Mouse (Mus musculus): ENCODE measurements around the gene Trit1.
"Not testable (repeated sequence)": the region's sequence is repeated elsewhere in the genome, so short reads cannot be mapped to it uniquely, and the experiment has no call there.

The Trit1 gene

GRCm38 (mm10) chr4:123016451-123016957 lies at the start of gene Trit1:
Trit1 (plus strand) TSS chr4:123016597.
- DNase-seq (ENCODE audit: low read depth, low spot score), result peak; percentile 84

GRCm38 (mm10) chr4:122968106-122968505 lies 48.3 kb upstream of the Trit1 start:
- DNase-seq (ENCODE audit: low read depth, low spot score), result no peak

GRCm38 (mm10) chr4:122971191-122971590 lies 45.2 kb upstream of the Trit1 start:
- DNase-seq (ENCODE audit: low read depth, low spot score), result no peak

GRCm38 (mm10) chr4:122971646-122972045 lies 44.8 kb upstream of the Trit1 start:
- no peak for DNase-seq (ENCODE audit: low read depth, low spot score)

- no peak for DNase-seq (ENCODE audit: low read depth, low spot score)
Measured at GRCm38 (mm10) chr4:122972056-122972455, 44.3 kb upstream of the Trit1 start.

- DNase-seq (ENCODE audit: low read depth, low spot score), result no peak
Measured at GRCm38 (mm10) chr4:122974976-122975520, 41.3 kb upstream of the Trit1 start.

- DNase-seq (ENCODE audit: low read depth, low spot score), result no peak
Measured at GRCm38 (mm10) chr4:122976885-122977284, 39.5 kb upstream of the Trit1 start.

- DNase-seq (ENCODE audit: low read depth, low spot score), result no peak
Measured at GRCm38 (mm10) chr4:122978850-122979249, 37.5 kb upstream of the Trit1 start.

GRCm38 (mm10) chr4:122979826-122980225 lies 36.6 kb upstream of the Trit1 start:
- DNase-seq (ENCODE audit: low read depth, low spot score), result no peak

GRCm38 (mm10) chr4:122980684-122981083 lies 35.7 kb upstream of the Trit1 start:
- no peak for DNase-seq (ENCODE audit: low read depth, low spot score)

- no peak for DNase-seq (ENCODE audit: low read depth, low spot score)
Measured at GRCm38 (mm10) chr4:122981238-122981637, 35.2 kb upstream of the Trit1 start.

GRCm38 (mm10) chr4:122981930-122982329 lies 34.5 kb upstream of the Trit1 start:
- DNase-seq (ENCODE audit: low read depth, low spot score), result no peak

GRCm38 (mm10) chr4:122982537-122982936 lies 33.9 kb upstream of the Trit1 start:
- DNase-seq (ENCODE audit: low read depth, low spot score), result no peak

GRCm38 (mm10) chr4:122983486-122984261 lies 32.7 kb upstream of the Trit1 start:
- DNase-seq (ENCODE audit: low read depth, low spot score), result no peak

- DNase-seq (ENCODE audit: low read depth, low spot score), result no peak
Measured at GRCm38 (mm10) chr4:122985110-122985509, 31.3 kb upstream of the Trit1 start.

- DNase-seq (ENCODE audit: low read depth, low spot score), result no peak
Measured at GRCm38 (mm10) chr4:122987421-122987820, 29.0 kb upstream of the Trit1 start.

- not testable (repeated sequence) for DNase-seq (ENCODE audit: low read depth, low spot score)
Measured at GRCm38 (mm10) chr4:122988004-122988403, 28.4 kb upstream of the Trit1 start.

- DNase-seq (ENCODE audit: low read depth, low spot score), result no peak
Measured at GRCm38 (mm10) chr4:122991177-122991576, 25.2 kb upstream of the Trit1 start.

GRCm38 (mm10) chr4:122992276-122992675 lies 24.1 kb upstream of the Trit1 start:
- no peak for DNase-seq (ENCODE audit: low read depth, low spot score)

- no peak for DNase-seq (ENCODE audit: low read depth, low spot score)
Measured at GRCm38 (mm10) chr4:122995404-122996220, 20.8 kb upstream of the Trit1 start, which contains the start of gene Mycl. Mycl (plus strand) TSS chr4:122995652.

GRCm38 (mm10) chr4:122996221-122996617 lies 20.2 kb upstream of the Trit1 start:
- no peak for DNase-seq (ENCODE audit: low read depth, low spot score)

Data from retina, adult 2 months (tissue).